Mouse (Mus musculus): ENCODE results near the gene Slc30a9. TPM values are rescaled to one million over a fixed set of nuclear protein-coding genes. Genes with fewer than 3 reads are reported as not detected.

Gene Slc30a9
- 128 and 145 TPM in 2 replicates for polyA plus RNA-seq (2012; rRNA removed)

DNA sequence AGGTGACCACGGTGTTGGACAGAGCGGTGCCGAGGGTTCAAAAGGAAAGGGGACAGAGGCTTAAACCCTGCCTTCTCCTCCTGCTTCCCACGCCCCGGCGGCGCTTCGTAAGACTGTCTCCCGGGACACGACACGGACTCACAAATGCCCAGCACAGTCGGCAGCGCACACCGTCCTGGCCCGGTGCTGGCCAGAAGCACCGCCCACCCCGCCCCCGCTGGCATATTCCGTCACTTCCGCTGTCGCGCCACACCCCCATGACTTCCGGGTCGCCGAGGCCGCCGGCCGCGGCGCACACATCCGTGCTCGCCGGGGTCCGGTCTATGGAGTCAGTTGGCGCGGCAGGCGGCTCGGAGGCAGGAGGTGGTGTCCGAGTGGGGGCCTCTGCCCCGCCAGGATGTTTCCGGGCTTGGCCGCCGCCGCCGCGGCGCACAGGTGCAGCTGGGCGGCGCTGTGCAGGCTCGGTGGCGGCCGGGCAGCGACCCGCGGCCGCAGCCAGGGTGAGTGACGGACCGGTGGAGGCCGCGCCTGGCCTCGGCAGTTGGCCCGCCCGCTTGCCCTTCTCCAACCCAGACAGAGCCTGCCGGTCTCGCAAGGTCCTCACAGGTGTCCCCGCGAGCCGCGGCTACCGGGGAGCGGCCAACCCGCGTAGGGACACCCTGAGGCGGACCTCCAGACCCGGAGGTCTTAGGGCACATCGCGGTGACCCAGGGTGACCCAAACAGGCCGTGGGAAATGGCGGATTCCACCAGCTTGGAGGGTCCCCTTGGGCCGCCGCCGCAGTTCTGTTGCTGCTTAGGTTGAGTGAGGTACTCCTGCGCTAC is at the start of gene Slc30a9:
Slc30a9 (plus strand) TSS at position 258 of the 824 bp plus-strand sequence.
- Histone ChIP-seq H3K4me1 (ENCODE audit: control insufficient read depth, insufficient read depth, low read length) (no peaks in the 10 kb centered on the region), H3K4me3 (replicated peaks; ENCODE audit: insufficient read depth, low read depth, low read length) (peak within 1 kb of the TSS; percentile 92), H3K27ac (ENCODE audit: insufficient read depth, low read length) (peak within 1 kb of the TSS; percentile 83), H3K27me3 (ENCODE audit: control insufficient read depth, insufficient read depth, low read length) (no peaks in the 10 kb centered on the region)
- peak; percentile 100 for TF ChIP-seq POLR2A (IDR thresholded peaks at IDR 0.05; ENCODE audit: borderline replicate concordance, insufficient read depth, low read length)
- no peak for TF ChIP-seq CTCF (IDR thresholded peaks at IDR 0.05; ENCODE audit: borderline replicate concordance, insufficient read depth, low read depth, low read length)
- WGBS = under 1% methylated on average over 69 of the region's 83 CpGs
- DNase-seq = peak; percentile 93 to 94

GRCm38 (mm10) chr5:67258473-67258872 is 48.3 kb upstream of the Slc30a9 start:
- Histone ChIP-seq H3K27ac (ENCODE audit: insufficient read depth, low read length) (no peak overlapping the region), H3K27me3 (ENCODE audit: control insufficient read depth, insufficient read depth, low read length) (no peaks in the 10 kb centered on the region; the same call in 1 of the 2 replicates), H3K4me3 (replicated peaks; ENCODE audit: insufficient read depth, low read depth, low read length) (no peak overlapping the region), H3K4me1 (ENCODE audit: control insufficient read depth, insufficient read depth, low read length) (no peaks in the 10 kb centered on the region)
- DNase-seq = no peak
- TF ChIP-seq POLR2A (IDR thresholded peaks at IDR 0.05; ENCODE audit: borderline replicate concordance, insufficient read depth, low read length) = no peak
- TF ChIP-seq CTCF (IDR thresholded peaks at IDR 0.05; ENCODE audit: borderline replicate concordance, insufficient read depth, low read depth, low read length) = no peak
- WGBS = 88% methylated on average over 9 of the region's 9 CpGs

DNA sequence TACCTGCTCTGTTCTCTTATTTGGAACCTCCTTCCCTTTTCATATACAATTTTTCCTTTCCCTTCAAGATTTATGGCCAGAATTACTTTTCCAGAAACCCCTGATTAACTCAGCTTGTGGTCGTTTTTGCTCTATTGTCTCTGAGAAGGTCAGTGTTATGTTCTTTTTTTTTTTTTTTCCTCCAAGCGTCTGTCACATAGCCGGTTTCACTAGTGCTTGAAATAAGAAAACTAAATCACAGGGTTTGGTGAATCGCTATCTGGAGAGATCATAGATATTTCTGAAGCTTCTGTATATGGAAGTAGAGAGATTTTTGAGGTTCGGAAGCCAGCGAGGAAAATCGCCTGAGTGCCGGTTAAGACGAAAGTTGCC is 46.6 kb upstream of the Slc30a9 start:
- Histone ChIP-seq H3K4me3 (replicated peaks; ENCODE audit: insufficient read depth, low read depth, low read length) (peak overlapping the region; percentile 73), H3K27me3 (ENCODE audit: control insufficient read depth, insufficient read depth, low read length) (no peaks in the 10 kb centered on the region; the same call in 1 of the 2 replicates), H3K4me1 (ENCODE audit: control insufficient read depth, insufficient read depth, low read length) (no peaks in the 10 kb centered on the region), H3K27ac (ENCODE audit: insufficient read depth, low read length) (no peak overlapping the region)
- DNase-seq = no peak
- TF ChIP-seq CTCF (IDR thresholded peaks at IDR 0.05; ENCODE audit: borderline replicate concordance, insufficient read depth, low read depth, low read length) (no peak), POLR2A (IDR thresholded peaks at IDR 0.05; ENCODE audit: borderline replicate concordance, insufficient read depth, low read length) (no peak)
- WGBS = under 1% methylated on average over 9 of the region's 9 CpGs

DNA sequence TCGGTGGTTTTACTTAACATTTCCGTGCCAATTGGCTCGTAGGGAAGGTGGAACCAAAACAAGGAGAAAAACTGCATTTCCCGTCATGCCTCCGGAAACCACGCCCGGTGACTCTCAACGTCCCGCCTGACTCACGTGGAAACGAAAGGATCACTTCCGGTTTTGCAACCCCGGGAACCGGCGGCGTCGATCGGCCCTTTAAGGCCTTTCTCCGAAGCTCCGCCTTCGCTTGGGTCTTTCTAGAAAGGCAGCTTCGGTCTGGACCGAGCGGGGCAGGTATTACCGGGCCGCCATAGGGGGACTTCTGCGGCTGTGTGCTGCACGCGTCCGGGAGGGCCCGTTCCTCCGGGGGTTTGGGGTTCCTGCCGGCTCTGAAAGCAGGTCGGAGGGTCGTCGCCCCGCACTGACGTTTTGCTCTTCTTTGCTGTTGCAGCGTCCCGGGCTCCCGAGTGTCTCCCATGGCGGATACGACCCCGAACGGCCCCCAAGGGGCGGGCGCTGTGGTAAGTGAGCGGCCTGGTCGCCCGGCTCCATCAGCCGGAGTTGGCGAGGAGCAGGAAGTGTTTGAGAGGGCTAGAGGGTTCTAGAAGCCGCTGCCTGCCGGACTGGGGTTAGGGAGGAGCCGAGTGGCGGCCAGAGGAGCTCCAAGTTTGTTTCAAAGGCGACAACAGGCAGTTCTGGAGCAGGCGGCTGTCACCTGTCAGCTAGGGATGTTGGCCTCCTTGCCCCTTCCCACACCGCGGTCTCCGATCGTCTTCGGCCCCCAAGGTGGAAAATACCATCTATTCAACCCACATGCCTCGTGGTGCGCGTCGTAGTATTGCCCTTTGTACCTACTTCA is 46.0 kb upstream of the Slc30a9 start, which contains the start of gene Tmem33:
Tmem33 (plus strand) TSS at position 35 of the 841 bp plus-strand sequence.
- WGBS = under 1% methylated on average over 67 of the region's 67 CpGs

DNA sequence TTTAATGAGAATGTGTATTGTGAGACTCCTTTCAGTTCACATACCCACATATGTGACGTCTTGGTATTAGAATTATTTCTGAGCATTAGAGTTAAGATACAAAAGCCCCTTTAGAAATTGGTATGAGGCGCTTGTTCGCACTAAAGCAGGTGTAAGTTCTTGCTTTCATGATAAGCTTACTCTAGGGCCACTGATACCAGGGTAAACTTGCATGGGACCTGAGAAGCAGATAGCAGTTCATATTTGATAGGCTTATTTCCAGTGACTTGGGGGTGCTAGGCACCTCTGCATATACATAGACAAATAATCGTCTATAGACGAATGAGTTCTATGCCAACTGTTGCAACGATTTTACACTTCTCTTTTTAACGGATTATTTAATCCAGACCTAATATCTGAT is 43.8 kb upstream of the Slc30a9 start:
- Histone ChIP-seq H3K4me3 (replicated peaks; ENCODE audit: insufficient read depth, low read depth, low read length) (no peak overlapping the region), H3K4me1 (ENCODE audit: control insufficient read depth, insufficient read depth, low read length) (no peaks in the 10 kb centered on the region), H3K27me3 (ENCODE audit: control insufficient read depth, insufficient read depth, low read length) (no peaks in the 10 kb centered on the region), H3K27ac (ENCODE audit: insufficient read depth, low read length) (no peak overlapping the region)
- WGBS = 92% methylated on average over 7 of the region's 7 CpGs
- no peak for DNase-seq
- TF ChIP-seq POLR2A (IDR thresholded peaks at IDR 0.05; ENCODE audit: borderline replicate concordance, insufficient read depth, low read length) = no peak

More for the DNA sequence above, 46.0 kb upstream of the Slc30a9 start, which contains the start of gene Tmem33:
- Histone ChIP-seq H3K4me1 (ENCODE audit: control insufficient read depth, insufficient read depth, low read length) (no peaks in the 10 kb centered on the region), H3K27ac (ENCODE audit: insufficient read depth, low read length) (peak within 1 kb of the TSS; percentile 75), H3K4me3 (replicated peaks; ENCODE audit: insufficient read depth, low read depth, low read length) (peak within 1 kb of the TSS; percentile 73), H3K27me3 (ENCODE audit: control insufficient read depth, insufficient read depth, low read length) (no peaks in the 10 kb centered on the region)
- peak; percentile 91 to 94 for DNase-seq
- TF ChIP-seq CTCF (IDR thresholded peaks at IDR 0.05; ENCODE audit: borderline replicate concordance, insufficient read depth, low read depth, low read length) = no peak
- peak; percentile 67; the same call in 1 of the 2 replicates for TF ChIP-seq POLR2A (IDR thresholded peaks at IDR 0.05; ENCODE audit: borderline replicate concordance, insufficient read depth, low read length)

DNA sequence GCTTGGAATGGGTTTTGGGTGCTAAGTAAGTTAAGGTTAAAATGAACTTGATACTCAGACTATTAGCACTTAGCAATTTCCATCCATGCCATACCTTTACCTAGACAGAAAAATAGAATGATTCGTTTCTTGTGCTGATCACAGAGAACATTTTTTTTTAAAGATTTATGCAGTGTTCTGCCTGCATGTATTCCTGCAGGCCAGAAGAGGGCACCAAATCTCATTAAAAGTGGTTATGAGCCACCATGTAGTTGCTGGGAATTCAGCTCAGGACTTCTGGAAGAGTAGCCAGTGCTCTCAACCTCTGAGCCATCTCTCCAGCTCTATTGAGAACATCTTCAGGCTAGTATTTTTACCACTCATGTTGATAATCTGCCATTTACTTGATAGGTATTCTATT is 40.6 kb upstream of the Slc30a9 start:
- TF ChIP-seq POLR2A (IDR thresholded peaks at IDR 0.05; ENCODE audit: borderline replicate concordance, insufficient read depth, low read length) (no peak), CTCF (IDR thresholded peaks at IDR 0.05; ENCODE audit: borderline replicate concordance, insufficient read depth, low read depth, low read length) (no peak)
- H3K27ac ChIP-seq (ENCODE audit: insufficient read depth, low read length) = no peak overlapping the region
- H3K4me3 ChIP-seq (replicated peaks; ENCODE audit: insufficient read depth, low read depth, low read length) = no peak overlapping the region
- 88% methylated on average over 1 of the region's 1 CpGs for WGBS
- H3K27me3 ChIP-seq (ENCODE audit: control insufficient read depth, insufficient read depth, low read length) = no peaks in the 10 kb centered on the region
- no peaks in the 10 kb centered on the region for H3K4me1 ChIP-seq (ENCODE audit: control insufficient read depth, insufficient read depth, low read length)
- no peak for DNase-seq

GRCm38 (mm10) chr5:67269309-67269708 is 37.4 kb upstream of the Slc30a9 start:
- H3K4me3 ChIP-seq (replicated peaks; ENCODE audit: insufficient read depth, low read depth, low read length) = no peak overlapping the region
- no peaks in the 10 kb centered on the region for H3K4me1 ChIP-seq (ENCODE audit: control insufficient read depth, insufficient read depth, low read length)
- TF ChIP-seq CTCF (IDR thresholded peaks at IDR 0.05; ENCODE audit: borderline replicate concordance, insufficient read depth, low read depth, low read length) = no peak
- no peak for TF ChIP-seq POLR2A (IDR thresholded peaks at IDR 0.05; ENCODE audit: borderline replicate concordance, insufficient read depth, low read length)
- no peak overlapping the region for H3K27ac ChIP-seq (ENCODE audit: insufficient read depth, low read length)
- no peak for DNase-seq
- H3K27me3 ChIP-seq (ENCODE audit: control insufficient read depth, insufficient read depth, low read length) = no peaks in the 10 kb centered on the region
- WGBS = 91% methylated on average over 8 of the region's 8 CpGs

Data from cerebellum, adult 2 months (tissue).